Mouse (Mus musculus) spleen, postnatal 36 days (tissue): ENCODE data around the gene C1s2.
"Not testable (repeated sequence)": the region's sequence is repeated elsewhere in the genome, so short reads cannot be mapped to it uniquely, and the experiment has no call there.

Experiments
- DNase-seq, 2 experiments: peaks; one replicate each; pipeline ENCODE4 v3.0.0; 2022; ENCODE audit warnings: low spot score in 2 of 2, mixed read lengths in 1 of 2

C1s2 gene

GRCm38 (mm10) chr6:124635985-124636384 lies at the start of gene C1s2:
Gene C1s2 (minus strand): TSS chr6:124636085.
- DNase-seq, result not testable (repeated sequence)

- DNase-seq, result no peak
These were observed 47.9 kb upstream of the C1s2 start for GRCm38 (mm10) chr6:124683591-124684417.

DNA sequence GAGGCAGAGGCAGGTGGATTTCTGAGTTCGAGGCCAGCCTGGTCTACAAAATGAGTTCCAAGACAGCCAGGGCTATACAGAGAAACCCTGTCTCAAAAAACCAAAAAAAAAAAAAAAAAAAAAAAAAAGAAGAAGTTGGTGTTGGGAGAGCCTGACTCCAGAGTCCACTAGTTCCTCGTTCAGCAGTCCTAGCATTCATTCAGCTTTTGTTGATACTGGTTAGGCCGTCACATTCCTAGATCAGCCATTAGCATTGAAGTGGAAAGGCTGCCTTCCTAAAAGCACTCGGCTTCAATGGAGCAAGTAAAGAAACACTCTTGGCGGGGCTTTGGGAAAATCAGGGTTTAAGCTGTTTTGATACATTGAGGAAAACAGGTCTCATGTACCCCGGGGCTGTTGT lies 46.4 kb upstream of the C1s2 start:
- not testable (repeated sequence) for DNase-seq

DNA sequence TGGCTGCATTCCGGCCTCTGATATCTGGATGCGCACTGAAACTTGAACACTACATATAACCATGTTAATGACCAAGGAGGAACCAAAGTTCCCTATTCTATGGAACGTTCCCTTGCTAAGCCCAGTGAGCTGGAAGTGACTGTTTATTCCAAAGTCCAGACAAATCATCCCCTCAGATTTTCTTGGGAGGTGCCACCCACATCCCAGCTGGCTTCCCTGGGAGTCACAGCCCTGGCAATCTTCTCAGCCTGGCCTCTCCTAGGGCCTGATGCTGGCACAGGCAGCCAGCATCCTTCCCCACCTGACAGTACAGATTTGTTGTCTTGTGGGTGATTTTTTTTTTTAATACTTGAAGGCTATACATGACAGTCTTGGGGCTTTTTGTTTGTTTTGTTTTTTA lies 43.6 kb upstream of the C1s2 start:
- no peak for DNase-seq

GRCm38 (mm10) chr6:124678769-124679168 lies 42.9 kb upstream of the C1s2 start:
- DNase-seq, result no peak

DNA sequence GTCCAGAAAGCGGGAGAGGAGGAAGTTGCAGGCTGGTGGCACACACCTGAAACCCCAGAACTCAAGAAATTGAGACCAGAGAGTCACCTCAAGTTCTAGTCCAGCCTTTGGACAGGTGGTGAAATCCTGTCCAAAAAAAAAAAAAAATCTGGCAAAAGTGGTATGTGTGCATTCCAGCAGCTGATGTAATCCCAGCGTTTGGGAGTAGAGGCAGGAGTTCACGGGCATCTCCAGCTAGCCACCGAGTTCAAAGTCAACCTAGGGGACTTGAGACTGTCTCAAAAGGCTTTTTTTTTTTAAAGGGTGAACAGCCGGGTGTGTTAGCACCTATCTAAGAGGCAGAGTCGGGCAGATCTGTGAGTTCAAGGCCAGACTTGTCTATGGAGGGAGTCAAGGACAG lies 40.3 kb upstream of the C1s2 start:
- DNase-seq, result no peak

DNA sequence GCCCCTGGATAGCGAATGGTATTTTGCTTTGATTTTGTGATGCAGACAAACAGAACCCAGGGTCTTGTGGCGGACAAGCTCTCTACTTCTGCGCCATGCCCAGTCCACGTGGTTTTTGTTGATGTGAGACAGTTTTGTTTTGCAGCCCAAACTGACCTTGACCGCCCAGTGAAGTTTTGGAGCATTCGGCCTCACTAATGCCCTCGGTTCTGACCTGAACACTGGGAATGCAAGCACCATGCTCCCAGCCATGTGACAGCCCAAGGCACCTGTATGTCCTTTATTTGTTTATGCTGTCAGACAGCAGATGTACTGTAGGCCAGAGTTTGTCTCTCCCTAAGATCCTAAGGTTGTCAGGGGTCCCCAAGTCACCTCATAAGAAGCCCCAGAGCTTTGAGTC lies 38.7 kb upstream of the C1s2 start:
- no peak for DNase-seq

DNA sequence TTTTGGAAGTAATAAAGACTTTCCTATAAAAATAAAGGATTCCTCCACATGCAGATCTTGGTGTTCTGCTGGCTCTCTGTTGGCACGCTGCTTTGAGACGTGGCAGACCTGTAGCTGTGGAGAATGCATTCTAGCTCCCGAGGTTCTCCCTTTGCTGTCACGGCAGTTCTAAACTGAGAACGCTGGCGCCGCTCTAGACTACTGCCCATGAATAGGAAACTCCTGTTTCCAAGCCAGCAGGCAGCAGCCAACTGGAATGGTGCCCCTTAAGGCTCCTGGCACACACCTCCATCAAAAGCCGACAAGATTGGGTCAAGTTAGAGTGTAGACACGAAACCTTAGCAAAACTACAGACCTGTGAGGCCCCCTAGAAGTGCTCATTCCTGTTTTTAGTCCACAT lies 37.7 kb upstream of the C1s2 start:
- DNase-seq, result no peak

- DNase-seq, result no peak
These were observed 36.2 kb upstream of the C1s2 start for GRCm38 (mm10) chr6:124672100-124672499.

DNA sequence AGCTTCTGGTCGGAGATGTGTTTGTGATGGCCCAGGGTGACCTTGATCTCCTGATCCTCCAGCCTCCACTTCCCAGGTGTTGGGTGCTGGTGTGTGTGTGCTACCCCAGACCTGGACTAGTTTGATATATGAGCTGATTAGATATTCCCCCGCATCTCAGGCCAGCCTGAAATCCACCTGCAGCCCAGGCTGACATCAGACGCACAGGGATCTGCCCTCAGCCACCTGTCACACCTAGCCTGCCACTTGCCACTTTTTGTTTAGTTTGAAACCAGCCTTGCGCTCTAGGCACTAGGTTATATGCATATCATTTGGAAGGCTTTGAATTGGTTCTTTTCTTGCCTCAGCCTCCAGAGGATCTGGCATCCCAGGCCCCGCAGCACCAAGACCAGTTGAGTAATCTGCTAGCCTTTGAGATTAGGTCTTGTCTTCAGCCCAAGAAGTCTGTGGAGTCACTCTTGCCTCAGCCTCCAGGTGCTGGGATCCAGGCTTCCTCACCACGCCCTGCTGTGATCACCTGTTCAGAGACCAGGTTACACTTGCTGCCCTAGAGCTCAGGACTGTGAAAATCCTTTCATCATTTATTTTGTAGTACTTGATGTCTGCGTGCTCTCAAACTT lies 34.5 kb upstream of the C1s2 start:
- DNase-seq, result no peak

DNA sequence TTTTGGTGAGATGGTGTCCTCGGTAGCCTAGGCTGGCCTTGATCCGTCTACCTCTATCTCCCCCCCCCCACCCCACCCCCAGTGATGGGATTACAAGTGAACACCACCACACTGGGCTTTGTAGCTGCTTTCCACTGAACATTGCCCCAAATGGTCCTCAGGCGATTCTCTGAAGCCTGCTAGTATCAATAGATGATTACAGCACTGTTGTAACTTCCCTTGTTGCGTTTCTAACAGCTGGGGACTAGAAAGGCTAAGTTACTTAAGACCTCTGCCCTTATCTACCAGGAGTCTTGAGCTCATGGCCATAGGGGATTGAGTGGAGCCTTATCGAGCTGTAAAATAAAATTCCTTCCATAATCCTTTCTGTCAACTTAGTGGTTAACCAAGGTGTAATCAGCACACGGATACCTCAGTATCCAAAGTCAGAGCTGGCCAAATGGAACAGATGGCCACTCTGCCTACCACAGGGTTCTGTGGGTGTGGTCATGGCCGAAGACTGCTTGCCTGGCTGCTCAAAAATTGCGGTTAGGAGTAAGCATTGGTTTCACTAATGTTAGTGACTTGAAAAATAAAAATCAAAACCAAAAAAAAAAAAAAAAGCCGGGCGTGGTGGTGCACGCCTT lies 33.5 kb upstream of the C1s2 start:
- DNase-seq, result no peak

GRCm38 (mm10) chr6:124665011-124665410 lies 29.1 kb upstream of the C1s2 start:
- no peak for DNase-seq

DNA sequence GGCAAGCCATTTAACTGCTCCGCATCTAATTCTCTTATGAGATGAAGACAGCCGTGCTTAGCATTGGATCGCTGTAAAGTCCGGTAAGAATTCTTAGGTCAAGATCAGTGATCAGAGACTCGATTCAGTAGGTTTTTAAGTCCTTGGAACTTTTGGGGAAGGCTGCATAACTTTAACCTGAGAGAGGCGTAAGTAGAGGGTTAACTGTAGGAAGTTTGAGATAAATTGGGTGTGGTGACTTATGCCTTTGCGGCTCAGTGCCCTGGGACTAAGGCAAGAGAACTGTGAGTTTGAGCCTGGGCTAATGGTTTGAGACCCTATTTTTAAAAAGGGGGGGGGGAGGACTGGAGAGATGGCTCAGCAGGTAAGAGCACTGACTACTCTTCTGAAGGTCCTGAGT lies 28.4 kb upstream of the C1s2 start:
- DNase-seq, result no peak

DNA sequence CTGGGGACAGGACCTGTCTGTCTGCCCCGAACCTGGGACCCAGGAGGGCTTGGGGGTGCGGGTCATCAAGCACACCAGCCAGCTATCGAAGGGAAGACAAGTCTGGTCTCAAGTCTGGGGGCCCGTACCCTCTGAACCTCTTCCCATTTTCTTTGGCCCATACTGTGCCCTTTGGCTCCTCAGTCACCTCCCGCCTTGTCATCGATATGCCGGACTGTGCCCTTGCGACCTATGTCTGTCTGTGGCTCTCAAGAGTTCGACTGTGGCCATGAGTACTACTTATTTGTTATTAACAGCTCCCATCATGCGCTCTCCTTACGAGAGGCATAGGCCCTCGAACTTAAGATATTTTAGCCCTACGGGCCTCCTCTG lies 27.5 kb upstream of the C1s2 start:
- DNase-seq, result no peak

- peak; percentile 100 for DNase-seq
These were observed 26.9 kb upstream of the C1s2 start, which contains the start of gene Lpcat3 for GRCm38 (mm10) chr6:124662477-124663423. Gene Lpcat3 (plus strand): TSS chr6:124663027.

GRCm38 (mm10) chr6:124661995-124662394 lies 26.1 kb upstream of the C1s2 start:
- no peak for DNase-seq

GRCm38 (mm10) chr6:124661156-124661806 lies 25.4 kb upstream of the C1s2 start:
- no peak for DNase-seq

GRCm38 (mm10) chr6:124658067-124658466 lies 22.2 kb upstream of the C1s2 start:
- no peak for DNase-seq

DNA sequence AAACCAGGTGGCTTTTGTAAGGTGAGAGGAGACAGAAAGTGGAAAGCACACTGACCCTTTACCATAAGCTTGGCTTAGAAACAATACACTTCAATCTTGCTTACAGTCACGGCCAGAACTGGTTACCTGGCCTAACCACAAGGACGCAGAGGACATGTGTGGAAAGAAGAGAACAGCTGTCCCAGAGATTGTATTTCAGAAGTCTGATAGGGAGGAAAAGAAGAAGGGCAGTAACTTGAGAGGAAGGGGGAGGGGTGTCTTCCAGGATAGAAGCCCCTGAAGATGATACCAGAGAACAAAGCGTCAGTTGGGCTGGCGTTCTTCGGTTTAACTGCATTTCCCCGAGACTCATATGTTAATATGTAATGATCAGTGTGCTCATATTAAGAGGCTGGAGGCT lies 20.0 kb upstream of the C1s2 start:
- no peak for DNase-seq

- DNase-seq, result peak; percentile 50 to 65
These were observed 10.5 kb upstream of the C1s2 start for GRCm38 (mm10) chr6:124646394-124646793.

DNA sequence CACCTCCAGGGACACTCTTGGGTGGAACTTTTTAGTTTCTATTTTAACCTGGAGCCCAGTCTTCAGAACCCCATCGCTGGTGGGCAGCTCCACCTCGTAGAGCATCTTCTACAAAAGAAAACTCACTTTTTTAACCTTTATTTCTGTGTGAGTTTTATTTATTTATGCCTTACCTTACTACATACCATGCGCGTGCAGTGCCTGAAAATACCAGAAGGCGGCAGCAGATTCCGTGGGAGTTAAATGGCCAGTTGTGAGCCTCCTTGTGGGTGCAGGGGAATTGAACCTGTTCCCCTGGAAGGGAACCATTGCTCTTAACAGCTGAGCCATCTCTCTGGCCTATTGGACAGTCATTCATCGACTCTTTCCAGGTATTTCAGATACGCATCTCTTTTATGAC lies 5.1 kb upstream of the C1s2 start:
- DNase-seq, result peak; percentile 61 to 73
